Mouse (Mus musculus) midbrain, embryonic 14.5 days (tissue): ENCODE measurements at regions not wholly inside any gene's neighbourhood (a gene's known extent, or its start where the extent isn't known, plus 50 kb on each side); places are given as distances from the start of the nearest gene placed in this dataset.

Experiments used
- ATAC-seq: fragments of 200-750 bp; cut with Nextera tagmentation; 2 replicates; pipeline ENCODE4 v1.8.0; 2017; ENCODE audit warnings: moderate number of reproducible peaks, moderate library complexity; ENCODE audit not compliant: low FRiP score, low TSS enrichment
- DNase-seq: peaks from one replicate; pipeline ENCODE4 v3.0.0-alpha.2; 2015
- H3K27ac ChIP-seq: fragments of 300-500 bp; sonication (generic); replicated peaks from 2 replicates; pipeline ENCODE4 v1.5.1; 2014; ENCODE audit warnings: mild to moderate bottlenecking, low read depth, low read length, moderate library complexity
- H3K27me3 ChIP-seq: fragments of 300-500 bp; sonication (generic); 2 replicates; pipeline ENCODE4 v1.6.1; 2014; ENCODE audit warnings: low read length, control low read depth, mixed read lengths; ENCODE audit not compliant: control insufficient read depth, insufficient read depth
- H3K36me3 ChIP-seq: fragments of 300-500 bp; sonication (generic); 2 replicates; pipeline ENCODE4 v1.6.1; 2014; ENCODE audit warnings: low read length, control low read depth; ENCODE audit not compliant: control insufficient read depth, insufficient read depth
- H3K4me1 ChIP-seq: fragments of 300-500 bp; sonication (generic); 2 replicates; pipeline ENCODE4 v1.6.1; 2014; ENCODE audit warnings: mild to moderate bottlenecking, antibody characterized with exemption, low read length, control low read depth; ENCODE audit not compliant: control insufficient read depth, insufficient read depth
- H3K4me2 ChIP-seq: fragments of 300-500 bp; sonication (generic); 2 replicates; pipeline ENCODE4 v1.6.1; 2014; ENCODE audit warnings: mild to moderate bottlenecking, low read length, moderate library complexity
- H3K4me3 ChIP-seq: fragments of 300-500 bp; sonication (generic); replicated peaks from 2 replicates; pipeline ENCODE4 v1.5.1; 2014; ENCODE audit warnings: low read depth, low read length
- H3K9ac ChIP-seq: fragments of 300-500 bp; sonication (generic); replicated peaks from 2 replicates; pipeline ENCODE4 v1.6.1; 2014; ENCODE audit warnings: mild to moderate bottlenecking, low read length, moderate library complexity
- H3K9me3 ChIP-seq: fragments of 300-500 bp; sonication (generic); 2 replicates; pipeline ENCODE4 v1.6.1; 2016; ENCODE audit warnings: low read length, control low read depth, mixed read lengths; ENCODE audit not compliant: control insufficient read depth
- WGBS: fragments of 180-500 bp; shearing (Covaris S2); extraction: QIAGEN DNeasy Blood & Tissue Kit; methylation state at CpG from one replicate; pipeline ENCODE4 v1.1.7; 2014; 5-methylcytosine and 5-hydroxymethylcytosine counted together

DNA sequence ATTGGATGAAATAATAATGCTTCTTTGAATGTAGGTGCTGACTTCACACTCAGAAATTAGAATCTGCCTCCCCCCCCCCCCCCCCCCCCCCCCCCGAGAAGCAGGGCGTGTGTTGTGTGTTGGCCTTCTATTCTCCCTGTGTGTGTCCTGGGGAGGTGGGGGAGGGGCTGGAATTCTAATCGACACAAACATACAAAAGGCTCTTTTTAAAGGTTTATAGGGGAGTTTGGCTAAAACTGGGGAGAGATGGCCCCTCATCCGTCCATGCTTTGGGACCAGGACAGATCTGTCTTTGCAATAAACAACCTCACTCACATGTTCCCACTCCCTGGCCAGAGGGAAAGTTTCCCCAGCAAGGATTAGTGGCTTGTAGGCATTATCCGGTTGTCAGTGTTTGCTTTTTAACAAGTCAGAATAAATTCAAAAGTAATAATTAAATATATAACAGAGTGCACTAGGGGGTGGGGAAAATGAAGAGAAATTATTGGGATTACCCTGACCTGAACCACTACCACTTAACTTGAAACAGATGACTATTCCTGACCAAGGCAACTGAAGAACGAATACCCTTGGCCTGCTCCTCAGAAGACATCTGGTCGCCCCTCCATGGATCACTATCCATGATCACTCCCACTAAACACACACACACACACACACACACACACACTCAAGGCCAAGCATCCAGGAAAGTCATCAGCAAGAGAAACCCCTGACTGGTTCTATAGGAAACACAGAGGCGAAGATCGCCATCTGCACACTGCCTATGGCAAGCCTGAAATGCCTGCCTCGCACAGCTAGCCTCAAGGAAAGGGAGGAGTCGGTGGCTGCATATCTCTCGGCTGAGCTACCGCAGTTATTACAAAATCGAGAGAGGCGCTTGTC, 223.5 kb upstream of the Rgma start:
- H3K9ac ChIP-seq, result no peak overlapping the region
- peak overlapping the region; percentile 28; the same call in 1 of the 2 replicates for H3K27ac ChIP-seq
- WGBS, result 24% methylated on average over 13 of the region's 15 CpGs
- no peaks in the 10 kb centered on the region for H3K9me3 ChIP-seq
- H3K4me2 ChIP-seq, result no peak overlapping the region
- H3K4me3 ChIP-seq, result no peak overlapping the region
- DNase-seq (peak; percentile 57), ATAC-seq (no peak)
- no peaks in the 10 kb centered on the region for H3K36me3 ChIP-seq
- peaks cover 13% of the 10 kb centered on the region for H3K4me1 ChIP-seq
- H3K27me3 ChIP-seq, result no peaks in the 10 kb centered on the region

DNA sequence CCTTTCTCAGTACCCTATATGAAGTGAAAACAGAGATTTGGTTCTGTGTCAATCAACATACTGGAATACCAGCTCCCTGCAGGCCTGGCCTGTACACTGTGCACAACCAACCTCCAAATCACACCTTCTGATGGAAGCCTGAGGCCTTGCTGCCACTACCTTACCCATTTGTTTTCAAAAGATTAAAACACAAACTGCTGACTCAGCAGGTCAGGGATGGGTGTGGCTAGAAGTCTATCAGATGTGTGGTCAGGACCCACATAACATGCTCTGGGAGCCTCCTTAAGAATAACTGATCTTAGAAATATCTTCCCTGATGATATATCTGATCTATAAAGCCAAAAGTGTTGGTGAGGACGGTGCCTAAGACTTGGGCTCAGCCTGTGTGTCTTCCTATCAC, 221.6 kb upstream of the Rgma start:
- H3K27ac ChIP-seq, result no peak overlapping the region
- WGBS, result 92% methylated on average over 1 of the region's 1 CpGs

DNA sequence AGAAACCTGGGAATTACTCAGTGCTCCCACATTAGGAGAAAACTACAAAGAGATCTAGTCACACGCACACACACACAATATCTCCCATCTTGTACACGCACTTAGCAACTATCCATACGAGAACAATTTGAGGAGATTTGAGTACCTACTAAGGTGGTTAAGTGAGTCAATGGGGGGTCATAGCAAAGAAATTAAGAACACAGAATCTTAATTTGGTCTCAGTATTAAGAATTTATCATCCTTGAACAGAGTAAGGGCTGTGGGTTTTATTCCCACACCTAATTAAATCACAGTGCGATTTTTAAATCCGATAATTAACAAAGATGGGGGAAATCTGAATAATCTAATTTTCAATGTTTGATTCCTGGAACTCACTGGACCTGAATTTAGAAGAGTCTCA, 216.5 kb upstream of the Rgma start:
- ATAC-seq (no peak), DNase-seq (no peak)
- H3K4me3 ChIP-seq, result no peak overlapping the region
- H3K9me3 ChIP-seq, result no peaks in the 10 kb centered on the region
- H3K27ac ChIP-seq, result no peak overlapping the region
- 87% methylated on average over 5 of the region's 5 CpGs for WGBS
- no peak overlapping the region for H3K4me2 ChIP-seq
- no peaks in the 10 kb centered on the region for H3K36me3 ChIP-seq
- no peaks in the 10 kb centered on the region for H3K4me1 ChIP-seq
- H3K27me3 ChIP-seq, result no peaks in the 10 kb centered on the region
- H3K9ac ChIP-seq, result no peak overlapping the region

More for the DNA sequence above, 221.6 kb upstream of the Rgma start:
- Histone ChIP-seq H3K4me3 (no peak overlapping the region), H3K4me2 (no peak overlapping the region), H3K9ac (no peak overlapping the region), H3K4me1 (peaks cover 13% of the 10 kb centered on the region), H3K9me3 (no peaks in the 10 kb centered on the region), H3K36me3 (no peaks in the 10 kb centered on the region), H3K27me3 (no peaks in the 10 kb centered on the region)
- no peak for DNase-seq
- ATAC-seq, result no peak

DNA sequence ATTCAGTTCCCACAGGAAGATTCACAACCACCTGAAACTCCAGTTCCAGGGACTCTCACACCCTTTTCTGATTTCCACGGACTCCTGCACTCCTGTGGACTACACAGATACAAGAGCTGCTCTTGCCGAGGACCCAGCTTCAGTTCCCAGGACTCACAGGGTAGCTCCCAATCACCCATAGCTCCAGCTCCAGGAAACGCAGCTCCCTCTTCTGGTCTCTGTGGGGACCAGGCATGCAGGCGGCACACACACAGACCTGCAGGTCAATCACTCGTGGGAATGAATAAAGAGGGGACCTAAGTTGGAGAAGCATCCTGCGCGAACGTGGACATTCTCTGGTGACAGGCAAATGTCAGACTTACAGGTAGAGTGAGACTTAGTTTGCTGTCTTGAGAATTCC, 214.3 kb upstream of the Rgma start:
- no peak overlapping the region for H3K4me2 ChIP-seq
- no peak overlapping the region for H3K9ac ChIP-seq
- no peaks in the 10 kb centered on the region for H3K27me3 ChIP-seq
- DNase-seq (no peak), ATAC-seq (no peak)
- 80% methylated on average over 8 of the region's 8 CpGs for WGBS
- no peak overlapping the region for H3K27ac ChIP-seq
- H3K36me3 ChIP-seq, result no peaks in the 10 kb centered on the region
- H3K4me1 ChIP-seq, result no peaks in the 10 kb centered on the region
- no peak overlapping the region for H3K4me3 ChIP-seq
- no peaks in the 10 kb centered on the region for H3K9me3 ChIP-seq

DNA sequence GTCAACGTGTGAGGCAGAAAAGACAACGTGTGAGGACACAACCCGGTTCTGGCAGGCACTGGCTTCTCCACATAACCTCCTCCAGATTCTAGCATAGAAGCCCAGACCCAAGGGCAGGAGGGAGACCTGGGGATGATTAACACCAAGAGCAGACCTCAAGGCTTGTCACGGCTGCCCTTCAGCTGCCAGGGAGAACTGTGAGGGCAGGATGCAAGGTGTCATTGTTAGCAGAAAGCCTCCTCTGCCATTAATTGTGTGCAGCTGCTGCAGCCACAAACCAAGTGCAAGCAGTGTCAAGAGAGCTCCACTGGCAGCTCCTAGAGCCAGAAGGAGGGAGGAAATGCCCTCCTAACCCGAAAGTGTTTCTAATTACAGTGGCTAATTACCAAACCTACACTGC, 211.6 kb upstream of the Rgma start:
- Histone ChIP-seq H3K4me1 (no peaks in the 10 kb centered on the region), H3K9me3 (no peaks in the 10 kb centered on the region), H3K4me2 (no peak overlapping the region), H3K4me3 (no peak overlapping the region), H3K27ac (no peak overlapping the region), H3K9ac (no peak overlapping the region), H3K36me3 (no peaks in the 10 kb centered on the region), H3K27me3 (no peaks in the 10 kb centered on the region)
- no peak for DNase-seq
- ATAC-seq, result no peak
- WGBS, result 69% methylated on average over 5 of the region's 5 CpGs

DNA sequence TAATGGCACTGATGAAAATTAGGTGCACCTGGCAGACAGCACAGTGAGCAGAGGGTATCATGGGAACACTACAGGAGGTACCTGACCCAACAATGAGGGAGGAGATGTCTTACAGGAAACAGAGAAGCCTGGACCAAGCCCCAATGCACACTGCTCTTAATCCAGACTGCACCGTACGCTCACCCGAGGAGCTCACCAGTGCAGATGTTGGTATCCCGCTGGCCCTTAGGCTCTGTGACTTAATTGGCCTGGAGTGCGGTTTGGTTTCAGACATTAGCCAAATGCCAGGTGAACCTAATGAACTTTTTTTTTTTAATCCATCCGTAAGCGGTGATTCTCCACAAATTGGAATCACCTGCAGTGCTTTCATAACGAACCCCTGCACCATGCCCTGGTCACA, 209.8 kb upstream of the Rgma start:
- DNase-seq, result no peak
- Histone ChIP-seq H3K27me3 (no peaks in the 10 kb centered on the region), H3K4me2 (no peak overlapping the region), H3K36me3 (no peaks in the 10 kb centered on the region), H3K9me3 (no peaks in the 10 kb centered on the region), H3K9ac (no peak overlapping the region), H3K4me3 (no peak overlapping the region), H3K27ac (no peak overlapping the region), H3K4me1 (no peaks in the 10 kb centered on the region)
- WGBS, result 89% methylated on average over 8 of the region's 8 CpGs
- ATAC-seq, result no peak

DNA sequence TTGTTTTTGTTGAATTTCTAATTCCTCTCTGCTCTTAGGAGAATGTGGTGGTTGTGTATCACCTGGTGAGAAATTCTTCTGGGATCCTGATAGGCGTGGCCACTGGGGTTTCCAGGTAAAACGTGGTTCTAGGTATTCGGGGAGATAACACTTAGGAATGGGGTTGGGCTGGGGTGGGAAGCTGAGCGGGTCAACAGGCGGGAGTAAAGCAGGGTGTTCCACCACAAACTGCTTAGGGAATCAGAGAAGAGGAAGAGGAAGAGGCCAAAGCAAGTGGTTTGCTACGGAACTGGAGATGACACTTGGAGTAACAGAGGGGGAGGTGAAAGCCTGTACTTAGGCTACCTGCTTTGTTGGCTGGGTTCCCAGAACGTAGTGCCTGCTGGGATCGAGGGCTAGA, 205.9 kb upstream of the Rgma start:
- DNase-seq (no peak), ATAC-seq (no peak)
- no peaks in the 10 kb centered on the region for H3K4me1 ChIP-seq
- peaks cover 4% of the 10 kb centered on the region; the same call in 1 of the 2 replicates for H3K9me3 ChIP-seq
- no peak overlapping the region for H3K4me3 ChIP-seq
- WGBS, result 89% methylated on average over 8 of the region's 8 CpGs
- H3K9ac ChIP-seq, result no peak overlapping the region
- no peaks in the 10 kb centered on the region for H3K36me3 ChIP-seq
- H3K27ac ChIP-seq, result no peak overlapping the region
- no peak overlapping the region for H3K4me2 ChIP-seq
- H3K27me3 ChIP-seq, result no peaks in the 10 kb centered on the region

DNA sequence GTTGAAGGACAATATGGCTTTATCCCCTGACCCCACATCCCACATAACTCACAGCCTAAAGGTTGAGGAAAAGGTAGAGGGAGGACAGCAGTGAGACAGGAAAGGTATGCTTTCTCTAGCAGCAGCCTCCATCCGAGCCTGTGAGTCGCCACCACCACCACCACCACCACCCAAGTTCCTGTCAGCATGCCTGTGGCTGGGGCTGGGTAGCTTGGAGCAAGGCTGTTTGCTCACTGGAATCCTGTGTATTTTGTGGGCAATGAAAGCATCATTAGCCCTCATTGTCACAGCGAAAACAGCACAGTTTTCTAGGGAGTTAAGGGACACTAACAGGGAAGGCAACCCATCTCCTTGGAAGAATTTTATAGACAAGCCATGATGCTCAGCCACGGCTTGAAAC, 202.7 kb upstream of the Rgma start:
- Histone ChIP-seq H3K36me3 (no peaks in the 10 kb centered on the region), H3K27ac (no peak overlapping the region), H3K9ac (no peak overlapping the region), H3K9me3 (peaks cover 8% of the 10 kb centered on the region; the same call in 1 of the 2 replicates), H3K4me2 (no peak overlapping the region), H3K27me3 (no peaks in the 10 kb centered on the region), H3K4me1 (no peaks in the 10 kb centered on the region), H3K4me3 (no peak overlapping the region)
- DNase-seq (no peak), ATAC-seq (no peak)
- WGBS, result 86% methylated on average over 4 of the region's 4 CpGs

DNA sequence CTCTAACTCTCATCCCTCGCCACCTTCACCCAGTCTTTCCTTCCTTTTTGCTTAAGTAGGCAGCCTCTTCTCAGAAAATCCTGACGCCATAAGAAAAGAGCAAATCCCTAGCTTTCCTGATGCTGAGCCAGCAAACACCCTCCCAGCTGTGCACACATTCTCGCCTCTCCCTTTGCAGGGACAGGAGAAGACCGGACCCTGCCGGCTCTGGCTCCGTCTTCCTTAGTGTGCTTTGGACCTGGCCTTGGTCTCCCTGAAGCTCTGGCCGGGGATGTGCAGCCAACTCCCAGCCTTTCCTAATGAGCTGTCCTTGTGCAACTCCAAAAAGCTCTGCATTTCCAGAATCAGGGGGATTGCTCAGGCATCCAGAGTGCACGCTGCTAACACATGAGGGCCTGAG, 191.5 kb upstream of the Rgma start:
- DNase-seq, result no peak

More for the DNA sequence above, 191.5 kb upstream of the Rgma start:
- ATAC-seq, result no peak
- Histone ChIP-seq H3K9ac (no peak overlapping the region), H3K4me2 (no peak overlapping the region), H3K4me3 (no peak overlapping the region), H3K4me1 (peaks cover 26% of the 10 kb centered on the region), H3K27ac (peak overlapping the region; percentile 82), H3K36me3 (no peaks in the 10 kb centered on the region), H3K27me3 (no peaks in the 10 kb centered on the region), H3K9me3 (no peaks in the 10 kb centered on the region)
- 37% methylated on average over 8 of the region's 8 CpGs for WGBS
